Mouse (Mus musculus) heart, embryonic 11.5 days (tissue): ENCODE data around the gene Serp1. TPM values are rescaled to one million over a fixed set of nuclear protein-coding genes. Genes with fewer than 3 reads are reported as not detected.

Experiments used
- polyA plus RNA-seq: library from polyadenylated mRNA; unstranded; fragments of >200 nt; fragmentation: Nextera tagmentation; extraction: Ambion mirVana; gene quantifications from 2 replicates; pipeline ENCODE4 v1.2.1, GENCODE M21; 2014

Serp1 gene
- polyA plus RNA-seq, 1 experiment from 2014 or later = 107 TPM

Other genes with a start within 250 kb of the Serp1 start
- 16.6 and 17.7 TPM in 2 replicates for gene Tsc22d2, start 111.2 kb downstream of the Serp1 start, polyA plus RNA-seq
- 42.6 and 44.0 TPM in 2 replicates for gene Eif2a, start 71 bp downstream of the Serp1 start, polyA plus RNA-seq
- gene Selenot, start 50.7 kb upstream of the Serp1 start, polyA plus RNA-seq = 25.3 and 27.1 TPM in 2 replicates
- 0.09 and 0.13 TPM in 2 replicates for gene Erich6, start 111.3 kb upstream of the Serp1 start, polyA plus RNA-seq
- gene Siah2, start 166.5 kb upstream of the Serp1 start, polyA plus RNA-seq = 5.4 TPM in 2 replicates